Mouse (Mus musculus): ENCODE measurements around the gene Rcan1. TPM values are rescaled to one million over a fixed set of nuclear protein-coding genes. Genes with fewer than 3 reads are reported as not detected.
"Not testable (repeated sequence)": the region's sequence is repeated elsewhere in the genome, so short reads cannot be mapped to it uniquely, and the experiment has no call there.

The Rcan1 gene
- polyA plus RNA-seq, 1 experiment from 2014 or later: 40.3 TPM

DNA sequence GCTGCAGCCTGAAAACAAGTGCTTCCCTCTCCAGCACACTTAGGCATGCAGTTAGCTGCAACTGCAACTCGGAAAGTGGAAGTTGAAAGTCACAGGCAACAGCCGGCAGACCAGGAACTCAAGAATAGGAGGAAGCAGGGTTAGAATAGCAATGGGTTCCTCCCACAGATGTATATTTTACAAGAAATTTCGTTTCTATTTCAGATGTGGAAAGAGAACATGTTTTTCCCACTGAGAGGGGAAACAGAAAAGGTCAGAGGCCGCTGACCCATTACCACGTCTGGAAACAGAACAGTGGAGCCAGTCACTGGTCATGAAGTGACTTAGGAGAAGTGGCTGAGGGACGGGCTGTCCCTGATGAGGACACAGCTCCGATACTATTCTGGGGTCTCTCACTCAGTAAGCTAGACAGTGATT is 55.0 kb downstream of the Rcan1 start:
- H3K9me3 ChIP-seq (replicated peaks): no peaks in the 10 kb centered on the region
- ATAC-seq (ENCODE audit: insufficient number of reproducible peaks, low FRiP score, low TSS enrichment, low read depth): no peak
- H3K4me2 ChIP-seq (replicated peaks): no peak overlapping the region
- 0 out of 2 replicates have a peak overlapping the region, but pooled peaks have one; percentile 18 for H3K27ac ChIP-seq (replicated peaks)
- H3K27me3 ChIP-seq: no peaks in the 10 kb centered on the region
- 41% methylated on average over 7 of the region's 7 CpGs for WGBS
- H3K4me3 ChIP-seq (replicated peaks): no peak overlapping the region
- H3K36me3 ChIP-seq: no peaks in the 10 kb centered on the region
- H3K4me1 ChIP-seq: peaks cover 31% of the 10 kb centered on the region
- H3K9ac ChIP-seq: no peak overlapping the region

DNA sequence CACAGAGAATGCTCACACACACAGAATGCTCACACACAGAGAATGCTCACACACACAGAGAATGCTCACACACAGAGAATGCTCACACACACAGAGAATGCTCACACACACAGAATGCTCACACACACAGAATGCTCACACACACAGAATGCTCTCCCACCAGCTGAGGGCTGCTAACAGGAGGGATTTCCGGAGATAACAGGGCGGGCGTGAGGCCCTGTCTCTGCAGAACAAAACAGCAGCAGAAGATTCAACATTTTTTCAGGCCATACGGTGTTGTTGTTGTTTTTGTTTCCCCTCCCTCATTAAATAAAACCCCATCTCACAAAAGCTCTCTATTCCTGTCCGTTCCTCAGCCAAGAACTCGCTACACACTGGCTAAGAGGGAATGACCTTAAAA is 55.6 kb downstream of the Rcan1 start:
- peaks cover 26% of the 10 kb centered on the region for H3K4me1 ChIP-seq
- H3K36me3 ChIP-seq; H3K27me3 ChIP-seq; H3K27ac ChIP-seq (replicated peaks); H3K9ac ChIP-seq; H3K4me2 ChIP-seq (replicated peaks); ATAC-seq (ENCODE audit: insufficient number of reproducible peaks, low FRiP score, low TSS enrichment, low read depth); H3K9me3 ChIP-seq (replicated peaks); H3K4me3 ChIP-seq (replicated peaks): not testable (repeated sequence)
- WGBS: 61% methylated on average over 6 of the region's 6 CpGs

DNA sequence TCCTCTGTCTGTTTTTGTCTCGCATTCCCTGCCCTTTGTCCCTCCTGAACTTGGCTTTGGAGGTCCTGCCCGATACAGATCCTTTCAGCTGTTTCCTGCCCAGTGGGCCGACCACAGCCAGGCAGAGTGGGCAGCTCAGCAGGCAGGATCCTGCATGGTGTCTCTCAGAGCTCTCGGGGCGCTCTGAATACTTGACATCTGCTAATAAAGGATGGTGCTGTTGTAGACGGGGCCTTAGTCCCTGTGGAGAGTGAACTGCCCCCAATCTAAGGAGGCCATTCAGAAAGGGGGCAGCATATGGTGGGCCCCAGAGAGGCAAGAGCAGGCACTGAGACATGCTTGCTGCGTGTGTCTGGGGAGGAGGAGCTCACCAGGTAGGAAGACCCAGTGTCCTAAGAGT is 57.8 kb downstream of the Rcan1 start:
- Histone ChIP-seq H3K4me1 (peaks cover 26% of the 10 kb centered on the region), H3K27me3 (no peaks in the 10 kb centered on the region), H3K9ac (no peak overlapping the region), H3K4me3 (replicated peaks) (no peak overlapping the region), H3K36me3 (no peaks in the 10 kb centered on the region), H3K27ac (replicated peaks) (0 out of 2 replicates have a peak overlapping the region, but pooled peaks have one; percentile 45), H3K9me3 (replicated peaks) (no peaks in the 10 kb centered on the region), H3K4me2 (replicated peaks) (no peak overlapping the region)
- WGBS: 53% methylated on average over 7 of the region's 7 CpGs
- ATAC-seq (ENCODE audit: insufficient number of reproducible peaks, low FRiP score, low TSS enrichment, low read depth): no peak

DNA sequence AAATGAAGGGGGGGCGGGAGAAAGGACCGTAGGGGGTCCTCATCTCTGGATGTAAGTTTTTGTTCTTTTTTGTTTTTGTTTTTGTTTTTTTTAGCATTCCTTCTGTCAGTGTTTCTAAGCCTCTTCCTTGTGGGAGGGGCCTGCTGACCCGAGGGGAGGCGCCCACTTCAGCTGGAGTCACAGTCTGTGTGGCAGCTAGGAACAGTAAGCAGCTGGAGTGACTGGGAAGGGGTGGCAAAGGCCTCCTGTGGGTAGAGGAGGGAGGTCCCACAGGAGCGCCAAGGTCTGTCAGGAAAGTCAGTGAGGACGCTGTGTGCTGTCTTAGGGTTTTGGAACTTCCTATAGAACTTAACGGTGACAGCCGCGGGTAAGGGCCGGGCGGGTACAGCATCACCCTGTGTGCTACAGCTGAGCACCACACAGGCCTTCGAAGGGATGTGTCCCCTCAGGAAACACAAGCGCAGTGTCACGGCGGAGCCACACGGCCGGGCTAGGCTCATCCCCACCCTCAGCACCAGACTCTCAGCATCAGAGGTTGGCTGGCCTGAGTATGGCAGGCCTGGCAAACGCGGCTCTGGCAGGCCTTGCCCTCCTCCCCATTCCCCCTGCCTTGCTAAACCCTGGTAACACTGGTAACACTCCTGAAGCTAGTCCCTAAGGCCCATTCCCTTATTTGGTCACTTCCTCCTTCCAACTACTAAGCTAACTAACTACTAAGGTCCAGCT is 58.5 kb downstream of the Rcan1 start:
- Histone ChIP-seq H3K36me3 (no peaks in the 10 kb centered on the region), H3K4me1 (peaks cover 26% of the 10 kb centered on the region), H3K4me2 (replicated peaks) (no peak overlapping the region), H3K9me3 (replicated peaks) (no peaks in the 10 kb centered on the region), H3K27me3 (no peaks in the 10 kb centered on the region), H3K27ac (replicated peaks) (no peak overlapping the region), H3K4me3 (replicated peaks) (no peak overlapping the region), H3K9ac (no peak overlapping the region)
- 81% methylated on average over 19 of the region's 19 CpGs for WGBS
- no peak for ATAC-seq (ENCODE audit: insufficient number of reproducible peaks, low FRiP score, low TSS enrichment, low read depth)

DNA sequence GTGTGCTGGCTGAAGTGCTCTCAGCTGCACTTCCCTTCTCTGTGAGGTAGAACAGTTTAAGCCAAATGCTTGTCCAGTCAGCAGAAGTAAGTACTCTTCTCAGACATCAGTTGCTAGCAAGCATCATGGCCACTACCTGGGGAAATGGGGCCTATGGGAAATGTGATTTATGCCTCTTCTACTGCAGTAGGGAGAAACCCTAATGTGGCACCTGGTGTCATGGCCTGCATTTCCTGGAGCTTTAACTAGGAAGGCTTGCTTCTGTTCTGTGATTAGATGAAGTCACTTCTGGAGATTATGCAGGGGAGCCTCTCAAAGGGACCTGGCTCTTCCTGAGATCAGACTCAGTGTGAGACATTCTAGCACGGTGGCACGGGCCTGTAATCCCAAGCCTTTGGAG is 60.3 kb downstream of the Rcan1 start:
- peaks cover 26% of the 10 kb centered on the region for H3K4me1 ChIP-seq
- no peak overlapping the region for H3K27ac ChIP-seq (replicated peaks)
- no peak overlapping the region for H3K4me2 ChIP-seq (replicated peaks)
- H3K9ac ChIP-seq: no peak overlapping the region
- no peak for ATAC-seq (ENCODE audit: insufficient number of reproducible peaks, low FRiP score, low TSS enrichment, low read depth)
- H3K36me3 ChIP-seq: no peaks in the 10 kb centered on the region
- H3K27me3 ChIP-seq: no peaks in the 10 kb centered on the region
- H3K4me3 ChIP-seq (replicated peaks): no peak overlapping the region
- 64% methylated on average over 2 of the region's 2 CpGs for WGBS
- H3K9me3 ChIP-seq (replicated peaks): no peaks in the 10 kb centered on the region

DNA sequence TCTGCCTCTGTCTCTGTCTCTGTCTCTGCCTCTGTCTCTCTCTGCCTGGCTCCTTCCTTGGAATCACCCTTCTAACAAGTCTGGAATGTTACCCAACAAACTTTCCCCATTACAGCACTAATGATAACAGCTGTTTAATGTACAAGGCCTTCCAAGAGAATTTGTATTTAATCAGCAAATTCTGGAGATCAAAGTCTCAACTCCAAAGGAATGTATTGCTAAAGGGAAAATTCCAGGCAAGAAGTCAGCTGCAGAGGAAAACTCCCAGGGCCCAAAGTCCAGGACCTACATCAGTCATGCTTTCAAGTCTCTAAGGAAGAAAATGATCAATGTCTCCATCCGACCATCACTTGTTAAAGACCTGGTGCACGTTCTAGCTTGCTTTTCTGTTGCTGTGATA is 62.8 kb downstream of the Rcan1 start:
- ATAC-seq (ENCODE audit: insufficient number of reproducible peaks, low FRiP score, low TSS enrichment, low read depth): no peak
- Histone ChIP-seq H3K4me1 (peaks cover 29% of the 10 kb centered on the region), H3K4me2 (replicated peaks) (no peak overlapping the region), H3K4me3 (replicated peaks) (no peak overlapping the region), H3K36me3 (no peaks in the 10 kb centered on the region), H3K27me3 (no peaks in the 10 kb centered on the region), H3K9me3 (replicated peaks) (no peaks in the 10 kb centered on the region), H3K27ac (replicated peaks) (no peak overlapping the region), H3K9ac (no peak overlapping the region)
- 32% methylated on average over 2 of the region's 2 CpGs for WGBS

DNA sequence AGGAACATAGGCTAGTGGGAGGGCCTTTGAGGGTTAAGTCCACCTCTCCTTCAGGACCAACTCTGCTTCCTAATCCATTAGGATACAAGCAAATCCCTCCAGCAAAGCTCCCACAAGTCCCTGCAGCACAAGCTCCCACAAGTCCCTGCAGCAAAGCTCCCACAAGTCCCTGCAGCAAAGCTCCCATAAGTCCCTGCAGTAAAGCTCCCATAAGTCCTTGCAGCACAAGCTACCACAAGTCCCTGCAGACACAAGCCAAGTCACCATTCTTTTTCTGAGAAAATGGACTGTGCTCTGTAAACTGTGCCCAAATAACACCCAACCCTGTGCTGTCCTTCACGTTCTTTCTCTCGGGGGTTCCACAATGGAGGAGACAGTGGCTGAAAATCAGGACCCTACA is 66.5 kb downstream of the Rcan1 start:
- no peaks in the 10 kb centered on the region for H3K27me3 ChIP-seq
- H3K36me3 ChIP-seq: no peaks in the 10 kb centered on the region
- WGBS: 96% methylated on average over 2 of the region's 2 CpGs
- H3K9ac ChIP-seq: no peak overlapping the region
- ATAC-seq (ENCODE audit: insufficient number of reproducible peaks, low FRiP score, low TSS enrichment, low read depth): no peak
- H3K27ac ChIP-seq (replicated peaks): no peak overlapping the region
- H3K9me3 ChIP-seq (replicated peaks): no peaks in the 10 kb centered on the region
- no peak overlapping the region for H3K4me3 ChIP-seq (replicated peaks)
- H3K4me1 ChIP-seq: peaks cover 43% of the 10 kb centered on the region
- no peak overlapping the region for H3K4me2 ChIP-seq (replicated peaks)

DNA sequence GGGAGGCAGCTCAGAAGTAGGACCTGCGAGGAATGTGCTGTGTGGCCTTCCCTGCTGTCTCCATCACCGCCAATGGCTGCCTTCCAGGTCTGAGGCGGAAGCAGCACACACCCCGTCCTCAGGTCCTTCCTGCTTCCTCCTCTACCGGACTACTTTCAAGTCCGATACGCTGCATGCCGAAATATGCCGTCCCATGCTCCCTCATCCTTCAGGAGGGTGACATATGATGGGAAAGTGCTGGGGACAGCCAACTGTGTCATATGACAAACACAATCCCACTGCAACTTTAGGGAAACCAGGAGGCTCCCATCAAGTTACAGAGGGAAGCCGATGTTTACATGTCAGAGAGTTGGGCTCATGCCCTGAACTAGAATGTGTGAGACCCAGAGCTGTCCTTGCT is 67.6 kb downstream of the Rcan1 start:
- H3K9me3 ChIP-seq (replicated peaks): no peaks in the 10 kb centered on the region
- H3K4me2 ChIP-seq (replicated peaks): no peak overlapping the region
- peaks cover 54% of the 10 kb centered on the region for H3K4me1 ChIP-seq
- peak overlapping the region; percentile 51; the same call in 1 of the 2 replicates for H3K27ac ChIP-seq (replicated peaks)
- H3K9ac ChIP-seq: no peak overlapping the region
- H3K27me3 ChIP-seq: no peaks in the 10 kb centered on the region
- no peak overlapping the region for H3K4me3 ChIP-seq (replicated peaks)
- ATAC-seq (ENCODE audit: insufficient number of reproducible peaks, low FRiP score, low TSS enrichment, low read depth): no peak
- 65% methylated on average over 10 of the region's 10 CpGs for WGBS
- H3K36me3 ChIP-seq: no peaks in the 10 kb centered on the region

DNA sequence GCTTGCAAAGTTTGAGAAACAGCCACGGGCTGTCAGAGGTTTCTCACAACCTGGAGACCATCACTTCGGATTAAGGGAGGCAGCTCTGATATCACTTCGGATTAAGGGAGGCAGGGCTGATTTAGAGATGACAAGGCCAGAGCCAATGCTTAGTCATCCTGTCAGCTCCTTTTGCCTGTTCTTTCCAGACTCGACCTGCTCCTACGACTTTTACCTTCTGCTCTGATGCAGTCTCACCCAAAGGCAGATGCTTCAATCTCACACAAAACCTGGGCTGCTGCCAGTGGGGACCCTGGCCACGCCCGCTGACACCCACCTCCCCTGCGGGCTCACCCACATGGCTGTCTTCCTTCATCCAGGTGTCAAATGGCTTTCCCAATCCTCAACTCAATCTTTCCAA is 68.5 kb downstream of the Rcan1 start:
- WGBS: 24% methylated on average over 8 of the region's 8 CpGs

DNA sequence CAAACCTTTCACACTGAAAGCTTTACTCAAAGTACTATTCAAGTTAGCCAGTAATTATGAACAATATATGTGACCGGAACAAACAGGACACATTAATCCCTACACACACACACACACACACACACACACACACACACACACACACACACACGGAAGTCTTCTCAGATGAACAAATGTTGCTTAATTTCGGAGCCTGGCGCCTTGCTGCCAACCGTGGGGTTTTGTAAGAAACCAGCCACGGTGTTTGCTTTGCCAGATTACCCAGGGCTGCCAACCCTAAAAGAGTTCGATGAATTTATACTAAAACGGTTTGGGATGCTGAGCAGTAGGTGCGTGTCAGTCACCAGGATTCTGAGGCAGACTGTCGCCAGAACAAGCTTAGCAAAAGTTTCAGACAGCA is 69.5 kb downstream of the Rcan1 start:
- H3K4me1 ChIP-seq: peaks cover 57% of the 10 kb centered on the region
- no peak overlapping the region for H3K9ac ChIP-seq
- H3K27me3 ChIP-seq: no peaks in the 10 kb centered on the region
- 46% methylated on average over 10 of the region's 10 CpGs for WGBS
- peaks cover 5% of the 10 kb centered on the region for H3K36me3 ChIP-seq
- no peak overlapping the region for H3K4me3 ChIP-seq (replicated peaks)
- ATAC-seq (ENCODE audit: insufficient number of reproducible peaks, low FRiP score, low TSS enrichment, low read depth): no peak
- H3K27ac ChIP-seq (replicated peaks): no peak overlapping the region
- H3K9me3 ChIP-seq (replicated peaks): no peaks in the 10 kb centered on the region
- no peak overlapping the region for H3K4me2 ChIP-seq (replicated peaks)

More for the DNA sequence above, 68.5 kb downstream of the Rcan1 start:
- H3K36me3 ChIP-seq: no peaks in the 10 kb centered on the region
- no peaks in the 10 kb centered on the region for H3K27me3 ChIP-seq
- peak overlapping the region; percentile 51 for H3K27ac ChIP-seq (replicated peaks)
- no peak overlapping the region for H3K4me2 ChIP-seq (replicated peaks)
- ATAC-seq (ENCODE audit: insufficient number of reproducible peaks, low FRiP score, low TSS enrichment, low read depth): no peak
- H3K4me1 ChIP-seq: peaks cover 57% of the 10 kb centered on the region
- H3K4me3 ChIP-seq (replicated peaks): no peak overlapping the region
- H3K9me3 ChIP-seq (replicated peaks): no peaks in the 10 kb centered on the region
- H3K9ac ChIP-seq: no peak overlapping the region

DNA sequence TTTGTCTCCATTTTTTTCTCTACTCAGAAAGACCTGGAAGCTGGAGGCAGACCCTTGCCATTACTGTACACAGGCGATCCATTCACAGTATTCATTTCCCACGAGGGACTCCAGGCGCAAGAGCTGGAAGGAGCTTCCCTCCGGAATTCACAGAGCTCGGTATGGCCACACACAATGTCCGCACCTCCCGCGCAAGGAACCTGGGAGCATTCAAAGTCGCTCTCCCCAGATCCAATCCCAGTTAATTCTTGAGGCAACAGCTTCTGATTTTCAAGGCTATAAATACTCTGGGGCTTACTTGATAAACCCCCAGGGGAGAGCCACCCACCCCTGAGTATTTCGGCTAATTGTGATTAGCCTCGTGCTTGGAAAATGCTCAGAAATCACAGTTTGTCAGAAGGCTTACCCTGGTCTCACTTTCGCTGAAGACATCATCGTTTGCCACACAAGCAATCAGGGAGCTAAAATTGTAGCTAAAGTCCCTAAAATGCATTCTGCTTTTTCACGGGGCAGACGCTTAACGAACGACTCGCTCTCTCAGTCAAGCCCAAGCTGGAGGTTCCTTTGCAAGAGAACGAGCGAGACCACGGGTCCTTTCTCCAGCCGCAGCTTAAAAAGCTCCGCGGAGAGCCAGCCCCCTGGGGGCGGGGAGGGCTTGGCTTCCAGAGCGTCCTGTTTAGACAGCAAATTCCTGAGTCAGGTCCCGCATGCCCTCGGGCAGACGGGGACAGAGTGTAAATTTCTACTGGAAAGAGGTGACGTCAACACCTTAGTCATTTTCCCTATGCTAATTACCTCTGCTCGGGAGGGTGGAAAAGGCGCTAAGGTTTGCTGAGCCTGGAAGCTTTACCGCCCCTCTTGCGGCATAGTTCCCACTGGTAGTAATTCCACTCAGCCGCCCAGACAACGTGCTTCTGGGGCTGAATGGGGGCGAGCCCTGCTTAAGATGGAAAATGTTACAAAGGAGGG is 70.9 kb downstream of the Rcan1 start:
- under 1% methylated on average over 37 of the region's 37 CpGs for WGBS
- peaks cover 18% of the 10 kb centered on the region for H3K36me3 ChIP-seq
- peak overlapping the region; percentile 33 for H3K4me3 ChIP-seq (replicated peaks)
- no peaks in the 10 kb centered on the region for H3K27me3 ChIP-seq
- peak overlapping the region; percentile 0 for H3K9ac ChIP-seq
- peaks cover 57% of the 10 kb centered on the region for H3K4me1 ChIP-seq
- ATAC-seq (ENCODE audit: insufficient number of reproducible peaks, low FRiP score, low TSS enrichment, low read depth): peak; percentile 82
- no peaks in the 10 kb centered on the region for H3K9me3 ChIP-seq (replicated peaks)
- H3K4me2 ChIP-seq (replicated peaks): peak overlapping the region; percentile 72
- H3K27ac ChIP-seq (replicated peaks): peak overlapping the region; percentile 77
